In the genomic region with DNA sequence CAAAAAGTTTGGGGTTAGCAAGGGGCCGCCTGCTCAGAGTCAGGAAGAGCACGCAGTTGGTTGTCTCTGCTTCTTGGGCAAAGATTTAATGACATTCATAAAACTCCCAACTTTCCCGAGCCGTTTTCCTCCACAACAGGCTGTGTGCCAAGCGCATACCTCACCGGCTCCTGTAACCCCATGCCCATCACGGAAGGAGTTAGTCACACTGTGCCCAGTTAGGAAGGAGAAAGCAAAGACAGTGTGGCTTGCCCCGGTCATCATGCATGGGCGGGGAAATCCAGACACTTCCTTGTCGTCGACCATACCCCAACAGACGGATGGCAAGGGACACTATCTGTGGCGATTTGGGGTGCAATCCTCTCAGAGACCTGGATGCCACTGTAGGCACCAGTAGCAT, we compare ENCODE assay signal across 13 mouse cellular contexts. TPM values are rescaled to one million over a fixed set of nuclear protein-coding genes. Genes with fewer than 3 reads are reported as not detected.
DNase-seq lines count a peak whose midpoint lies in the region; ATAC-seq lines count a peak whose summit lies in the region.
"Had no signal": no experiment of that assay in that cellular context is flagged by ENCODE, and none has a peak within 500 bp of the region (broad histone marks: within the 10 kb centered on the region; RNA-seq: fewer than 3 reads in every experiment).

No protein-coding gene starts in this region.

- H3K9me3 ChIP-seq in intestine, embryonic 15.5 days = no peaks in the 10 kb centered on the region
- no peaks in the 10 kb centered on the region for H3K9me3 ChIP-seq in intestine, embryonic 16.5 days (ENCODE audit: control insufficient read depth, low read length)
- H3K9me3 ChIP-seq: liver, embryonic 12.5 days; midbrain, embryonic 13.5 days had no signal

- 74% methylated on average over 13 of the region's 13 CpGs for WGBS in intestine, embryonic 15.5 days
- 68% methylated on average over 13 of the region's 13 CpGs for WGBS in intestine, embryonic 16.5 days

- intact Hi-C loops in left cerebral cortex, postnatal 4 days (cut with DNase I) = no loop called here

- H3K4me3 ChIP-seq in intestine, embryonic 15.5 days (replicated peaks) = no peak overlapping the region
- H3K4me3 ChIP-seq in intestine, embryonic 16.5 days (ENCODE audit: low read length) = no peak overlapping the region
- H3K4me3 ChIP-seq: liver, embryonic 12.5 days; midbrain, embryonic 13.5 days had no signal

- DNase-seq in cerebellum, adult 9-11 months = peak; percentile 15
- DNase-seq in cerebellum, postnatal 14 days = no peak
- DNase-seq in adrenal gland, postnatal 25 days = peak; percentile 73
- DNase-seq in kidney, postnatal 4 days = peak; percentile 56 to 66
- no peak for DNase-seq in layer of hippocampus, postnatal 25 days (ENCODE audit: extremely low spot score in 1 of 2, low spot score in 1 of 2)
- no peak for DNase-seq in left cerebral cortex, postnatal 4 days
- DNase-seq: B cell, adult 2 months; cerebellum, adult 2 months had no signal

- peaks cover 37% of the 10 kb centered on the region for H3K4me1 ChIP-seq in intestine, embryonic 15.5 days (replicated peaks)
- H3K4me1 ChIP-seq in intestine, embryonic 16.5 days (ENCODE audit: control insufficient read depth, insufficient read depth, low read length) = peaks cover 38% of the 10 kb centered on the region

- peak overlapping the region; percentile 36; the same call in 1 of the 2 replicates for H3K27ac ChIP-seq in intestine, embryonic 15.5 days
- H3K27ac ChIP-seq in intestine, embryonic 16.5 days (ENCODE audit: low read length) = no peak overlapping the region
- H3K27ac ChIP-seq: liver, embryonic 12.5 days; midbrain, embryonic 13.5 days had no signal

- H3K9ac ChIP-seq in intestine, embryonic 15.5 days = no peak overlapping the region
- H3K9ac ChIP-seq in intestine, embryonic 16.5 days (ENCODE audit: low read depth, low read length) = no peak overlapping the region
- H3K9ac ChIP-seq: liver, embryonic 12.5 days; midbrain, embryonic 13.5 days had no signal

- no peak overlapping the region for H3K4me2 ChIP-seq in intestine, embryonic 15.5 days (replicated peaks)
- H3K4me2 ChIP-seq in intestine, embryonic 16.5 days (ENCODE audit: low read depth, low read length) = no peak overlapping the region
- H3K4me2 ChIP-seq: midbrain, embryonic 13.5 days had no signal

- no peak for ATAC-seq in intestine, embryonic 15.5 days
- no peak for ATAC-seq in intestine, embryonic 16.5 days
- ATAC-seq: intestine, postnatal 0 days; liver, embryonic 12.5 days; midbrain, embryonic 13.5 days had no signal

- H3K27me3 ChIP-seq in intestine, embryonic 15.5 days (replicated peaks) = no peaks in the 10 kb centered on the region
- no peaks in the 10 kb centered on the region for H3K27me3 ChIP-seq in intestine, embryonic 16.5 days (replicated peaks; ENCODE audit: control insufficient read depth, insufficient read depth, low read length)
- H3K27me3 ChIP-seq: liver, embryonic 12.5 days; midbrain, embryonic 13.5 days had no signal

- no peaks in the 10 kb centered on the region for H3K36me3 ChIP-seq in intestine, embryonic 15.5 days
- no peaks in the 10 kb centered on the region for H3K36me3 ChIP-seq in intestine, embryonic 16.5 days (ENCODE audit: control insufficient read depth, insufficient read depth, low read length)

RNA-seq across cellular contexts. Expression of gene Tnrc18, which starts 19.8 kb away (rescaled TPM):
- polyA plus RNA-seq in intestine, embryonic 15.5 days (2015; fragmentation: Nextera tagmentation; extraction: Ambion mirVana) = 19.5 and 21.6 TPM in 2 replicates
- 10.5 and 13.2 TPM in 2 replicates for polyA plus RNA-seq in intestine, embryonic 16.5 days (2015; fragmentation: Nextera tagmentation; extraction: Ambion mirVana)
- total RNA-seq in adrenal gland, postnatal 25 days (2021) = 114 and 123 TPM in 2 replicates
- total RNA-seq in layer of hippocampus, postnatal 25 days (2021) = 100 to 1,000 TPM; 131 to 158 TPM
- total RNA-seq in left cerebral cortex, postnatal 4 days (2021) = 100 to 1,000 TPM; 232 to 250 TPM

Comparison
In these comparisons a context has a peak if more than half of its experiments do, and no peak if none do; other contexts are left out.
1. DNase-seq: peak in cerebellum, adult 9-11 months (single experiment), adrenal gland, postnatal 25 days (single experiment) and kidney, postnatal 4 days (2 of 2); none in cerebellum, postnatal 14 days (0 of 2), layer of hippocampus, postnatal 25 days (0 of 2) and left cerebral cortex, postnatal 4 days (single experiment).